Mouse (Mus musculus) forebrain, embryonic 11.5 days (tissue): ENCODE measurements around the gene Ap2b1. TPM values are rescaled to one million over a fixed set of nuclear protein-coding genes. Genes with fewer than 3 reads are reported as not detected.

Experiments
- ATAC-seq: fragments of 200-750 bp; cut with Nextera tagmentation; replicated peaks from 2 replicates; pipeline ENCODE4 v1.8.0; 2017; ENCODE audit warnings: moderate TSS enrichment; ENCODE audit not compliant: low FRiP score
- DNase-seq: peaks from one replicate; pipeline ENCODE4 v3.0.0-alpha.2; 2017; ENCODE audit warnings: low spot score
- H3K27ac ChIP-seq: fragments of 300-500 bp; sonication (generic); 2 replicates; pipeline ENCODE4 v1.5.1; 2014; ENCODE audit warnings: low read depth, low read length
- H3K27me3 ChIP-seq: fragments of 300-500 bp; sonication (generic); 2 replicates; pipeline ENCODE4 v1.6.1; 2014; ENCODE audit warnings: mild to moderate bottlenecking, low read length, mixed read lengths; ENCODE audit not compliant: control insufficient read depth, insufficient read depth
- H3K36me3 ChIP-seq: fragments of 300-500 bp; sonication (generic); 2 replicates; pipeline ENCODE4 v1.6.1; 2014; ENCODE audit warnings: mild to moderate bottlenecking, low read length, moderate library complexity, mixed read lengths; ENCODE audit not compliant: control insufficient read depth, insufficient read depth
- H3K4me1 ChIP-seq: fragments of 300-500 bp; sonication (generic); replicated peaks from 2 replicates; pipeline ENCODE4 v1.6.1; 2014; ENCODE audit warnings: low read length, mixed read lengths; ENCODE audit not compliant: control insufficient read depth, insufficient read depth
- H3K4me2 ChIP-seq: fragments of 300-500 bp; sonication (generic); 2 replicates; pipeline ENCODE4 v1.6.1; 2014; ENCODE audit warnings: low read depth, mild to moderate bottlenecking, low read length, moderate library complexity, mixed read lengths; ENCODE audit not compliant: severe bottlenecking
- H3K4me3 ChIP-seq: fragments of 300-500 bp; sonication (generic); 2 replicates; pipeline ENCODE4 v1.5.1; 2014; ENCODE audit warnings: low read depth, low read length
- H3K9ac ChIP-seq: fragments of 300-500 bp; sonication (generic); 2 replicates; pipeline ENCODE4 v1.6.1; 2014; ENCODE audit warnings: low read length
- H3K9me3 ChIP-seq: fragments of 300-500 bp; sonication (generic); 2 replicates; pipeline ENCODE4 v1.6.1; 2016; ENCODE audit warnings: low read length, mixed read lengths; ENCODE audit not compliant: control insufficient read depth
- WGBS: fragments of 180-500 bp; shearing (Covaris S2); extraction: QIAGEN DNeasy Blood & Tissue Kit; methylation state at CpG from one replicate; pipeline ENCODE4 v1.1.7; 2014; 5-methylcytosine and 5-hydroxymethylcytosine counted together
- polyA plus RNA-seq: library from polyadenylated mRNA; unstranded; fragments of >200 nt; fragmentation: Nextera tagmentation; extraction: Ambion mirVana; gene quantifications from 2 replicates; pipeline ENCODE4 v1.2.1, GENCODE M21; 2014

Gene Ap2b1
- polyA plus RNA-seq, 1 experiment from 2014 or later: 108 TPM

DNA sequence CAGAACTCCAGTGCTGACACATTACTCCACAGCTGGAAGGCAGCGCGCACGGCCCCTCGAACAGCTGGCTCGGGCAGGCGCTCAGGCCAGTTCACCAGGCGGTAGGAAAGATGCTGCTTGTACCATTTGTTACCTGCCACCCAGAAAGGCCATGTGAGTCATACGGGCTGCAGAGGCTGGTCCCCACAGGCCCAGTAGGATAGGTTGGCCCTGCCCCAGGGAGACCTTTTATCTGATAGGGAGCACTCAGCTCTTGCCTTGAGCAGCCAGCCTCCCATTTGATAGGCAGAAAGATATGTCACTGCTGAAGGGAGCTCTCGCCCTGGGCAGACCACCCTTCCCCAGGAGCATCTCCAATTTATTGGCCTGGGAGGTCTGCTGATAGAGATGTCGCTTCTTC is 148.8 kb downstream of the Ap2b1 start:
- Histone ChIP-seq H3K4me2 (no peak overlapping the region), H3K4me3 (no peak overlapping the region), H3K36me3 (no peaks in the 10 kb centered on the region), H3K9me3 (no peaks in the 10 kb centered on the region), H3K27me3 (peaks cover 29% of the 10 kb centered on the region), H3K9ac (no peak overlapping the region), H3K4me1 (peaks cover 2% of the 10 kb centered on the region; the same call in 1 of the 2 replicates), H3K27ac (no peak overlapping the region)
- ATAC-seq: no peak
- 84% methylated on average over 10 of the region's 10 CpGs for WGBS
- no peak for DNase-seq

DNA sequence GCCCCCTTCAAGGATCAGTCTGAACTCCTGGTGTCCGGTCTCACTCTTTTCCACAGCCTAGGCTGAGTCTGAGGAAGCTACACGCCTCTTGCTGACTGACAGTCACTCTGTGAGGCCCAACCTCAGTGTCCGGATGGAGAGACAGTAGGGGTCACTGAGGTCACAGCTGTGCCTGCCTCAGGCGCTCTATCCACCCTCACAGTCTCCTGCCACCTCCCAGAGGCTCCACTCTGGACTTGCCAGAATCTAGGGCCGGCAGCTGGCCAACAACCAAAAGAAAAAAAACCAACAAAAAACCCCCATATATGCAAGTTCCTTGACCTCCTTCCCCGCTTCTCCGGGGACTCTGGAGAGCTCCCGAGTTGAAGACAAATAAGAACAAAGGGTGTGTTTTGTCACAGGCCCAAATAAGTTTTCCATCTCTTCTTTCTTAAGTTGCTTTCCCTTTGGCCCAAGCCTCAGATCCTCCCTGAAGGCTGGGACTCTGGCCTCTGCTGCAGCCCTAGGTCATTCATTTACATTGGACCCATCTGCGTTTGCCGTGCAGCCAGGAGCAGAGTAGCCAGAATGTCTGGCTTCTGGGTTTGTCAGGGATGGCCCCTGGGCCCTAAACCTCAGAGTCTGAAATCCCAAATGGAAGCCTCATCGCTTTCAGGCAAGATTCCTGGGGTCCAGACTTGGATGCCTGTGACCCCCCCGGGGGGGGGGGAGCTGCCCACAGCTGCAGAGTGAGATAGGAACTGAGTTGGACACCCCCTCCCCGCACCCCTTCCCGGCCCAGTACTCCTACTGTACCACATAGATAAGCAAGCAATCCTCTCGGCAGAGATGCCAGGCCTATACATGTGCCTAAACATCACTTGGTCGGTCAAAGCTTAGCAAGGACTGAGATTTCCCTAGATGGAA is 149.4 kb downstream of the Ap2b1 start:
- Histone ChIP-seq H3K27me3 (peaks cover 23% of the 10 kb centered on the region), H3K36me3 (no peaks in the 10 kb centered on the region), H3K4me1 (peaks cover 2% of the 10 kb centered on the region; the same call in 1 of the 2 replicates), H3K27ac (no peak overlapping the region), H3K4me2 (no peak overlapping the region), H3K9ac (no peak overlapping the region), H3K9me3 (no peaks in the 10 kb centered on the region), H3K4me3 (no peak overlapping the region)
- DNase-seq (no peak), ATAC-seq (no peak)
- WGBS: 53% methylated on average over 16 of the region's 16 CpGs

DNA sequence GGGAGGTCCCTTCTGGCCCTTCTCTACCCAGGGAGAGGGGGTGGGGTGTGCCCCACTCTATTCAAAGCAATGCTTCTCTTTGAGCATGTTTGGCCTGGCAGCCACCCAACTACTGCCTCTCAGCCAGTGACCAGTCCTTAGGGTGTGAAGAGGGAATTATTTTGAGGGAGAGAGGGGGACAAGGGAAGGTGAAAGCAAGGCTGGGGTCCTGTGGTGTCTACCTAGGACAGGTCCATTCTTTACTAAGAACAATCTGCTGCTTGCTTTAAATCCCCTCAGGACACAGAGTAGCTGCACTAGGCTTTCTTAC is 150.1 kb downstream of the Ap2b1 start:
- H3K27me3 ChIP-seq: peaks cover 17% of the 10 kb centered on the region
- H3K4me3 ChIP-seq: no peak overlapping the region
- no peak for ATAC-seq
- no peak overlapping the region for H3K27ac ChIP-seq
- no peak overlapping the region for H3K4me2 ChIP-seq
- H3K36me3 ChIP-seq: no peaks in the 10 kb centered on the region
- H3K9me3 ChIP-seq: no peaks in the 10 kb centered on the region
- no peak overlapping the region for H3K9ac ChIP-seq
- no peak for DNase-seq
- H3K4me1 ChIP-seq: peaks cover 2% of the 10 kb centered on the region; the same call in 1 of the 2 replicates

DNA sequence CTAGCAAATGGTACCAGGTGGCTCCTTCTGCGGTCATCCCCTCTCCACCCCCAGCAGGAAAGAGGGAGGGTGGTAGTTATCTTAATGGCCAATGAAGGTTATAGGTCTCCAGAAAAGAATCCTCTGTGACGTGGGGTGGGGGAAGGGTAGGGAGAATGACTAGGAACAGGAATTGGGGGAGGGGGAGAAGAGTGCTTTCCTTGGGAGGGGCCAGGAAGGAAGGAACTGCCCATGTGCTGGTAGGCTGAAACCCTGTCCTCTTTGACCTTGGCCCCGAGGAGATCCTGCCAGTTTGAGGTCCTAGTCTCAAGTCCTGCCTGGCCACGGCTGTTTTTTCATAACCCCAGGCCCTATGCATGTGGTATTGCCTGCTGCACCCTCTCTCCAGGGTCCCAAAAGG is 150.5 kb downstream of the Ap2b1 start:
- Histone ChIP-seq H3K4me2 (no peak overlapping the region), H3K9me3 (no peaks in the 10 kb centered on the region), H3K9ac (no peak overlapping the region), H3K36me3 (no peaks in the 10 kb centered on the region), H3K27me3 (peaks cover 13% of the 10 kb centered on the region), H3K27ac (no peak overlapping the region), H3K4me3 (no peak overlapping the region), H3K4me1 (peaks cover 2% of the 10 kb centered on the region; the same call in 1 of the 2 replicates)
- 58% methylated on average over 4 of the region's 4 CpGs for WGBS
- ATAC-seq (no peak), DNase-seq (no peak)

DNA sequence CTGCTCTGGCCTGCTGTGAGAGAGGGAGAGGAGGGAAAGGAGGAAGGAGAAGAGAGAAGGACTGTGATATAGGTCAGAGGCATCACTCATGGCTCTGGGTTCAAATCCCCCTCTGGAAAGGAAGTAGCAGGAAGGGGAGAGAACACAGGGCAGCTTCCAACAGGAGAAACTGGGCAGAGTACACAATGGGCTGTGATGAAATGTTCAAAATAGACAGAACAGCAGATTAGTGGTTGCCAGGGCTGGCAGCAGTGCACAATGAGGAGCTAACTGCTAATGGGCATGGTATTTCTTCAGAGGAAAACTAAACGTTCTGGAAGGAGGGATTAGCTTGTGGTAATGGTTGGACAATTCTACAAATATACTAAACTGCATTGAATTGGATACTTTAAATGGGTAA is 151.7 kb downstream of the Ap2b1 start:
- DNase-seq (no peak), ATAC-seq (no peak)
- H3K9ac ChIP-seq: no peak overlapping the region
- no peaks in the 10 kb centered on the region for H3K36me3 ChIP-seq
- peaks cover under 1% of the 10 kb centered on the region; the same call in 1 of the 2 replicates for H3K27me3 ChIP-seq
- H3K4me2 ChIP-seq: no peak overlapping the region
- H3K4me3 ChIP-seq: no peak overlapping the region
- H3K4me1 ChIP-seq: 0 out of 2 replicates have a peak, but pooled peaks cover 2% of the 10 kb centered on the region
- 22% methylated on average over 1 of the region's 1 CpGs for WGBS
- H3K27ac ChIP-seq: no peak overlapping the region
- H3K9me3 ChIP-seq: no peaks in the 10 kb centered on the region

DNA sequence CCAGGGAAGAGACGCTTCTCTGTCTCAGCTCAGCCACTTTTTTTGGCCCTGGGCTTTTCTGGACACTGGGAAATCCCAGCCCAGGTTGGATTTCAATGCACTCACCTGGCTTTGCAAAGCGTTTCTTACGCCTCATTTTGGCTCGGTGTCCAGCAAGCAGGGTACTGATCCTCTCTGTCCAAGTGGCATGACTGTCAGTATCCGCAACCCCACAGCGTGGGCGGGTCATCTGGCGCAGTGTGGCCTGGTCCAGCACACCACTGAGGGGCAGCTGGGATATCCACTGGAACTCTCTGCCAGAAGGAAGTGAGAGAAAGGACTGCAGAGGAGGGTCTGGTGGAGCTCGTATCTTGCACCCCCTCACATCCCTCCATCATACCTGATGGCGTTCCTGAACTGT is 152.5 kb downstream of the Ap2b1 start:
- H3K4me2 ChIP-seq: no peak overlapping the region
- no peaks in the 10 kb centered on the region for H3K36me3 ChIP-seq
- WGBS: 83% methylated on average over 10 of the region's 10 CpGs
- H3K27me3 ChIP-seq: no peaks in the 10 kb centered on the region
- H3K4me1 ChIP-seq: 0 out of 2 replicates have a peak, but pooled peaks cover 2% of the 10 kb centered on the region
- H3K9me3 ChIP-seq: no peaks in the 10 kb centered on the region
- no peak for ATAC-seq
- H3K4me3 ChIP-seq: no peak overlapping the region
- H3K9ac ChIP-seq: no peak overlapping the region
- no peak for DNase-seq
- no peak overlapping the region for H3K27ac ChIP-seq

DNA sequence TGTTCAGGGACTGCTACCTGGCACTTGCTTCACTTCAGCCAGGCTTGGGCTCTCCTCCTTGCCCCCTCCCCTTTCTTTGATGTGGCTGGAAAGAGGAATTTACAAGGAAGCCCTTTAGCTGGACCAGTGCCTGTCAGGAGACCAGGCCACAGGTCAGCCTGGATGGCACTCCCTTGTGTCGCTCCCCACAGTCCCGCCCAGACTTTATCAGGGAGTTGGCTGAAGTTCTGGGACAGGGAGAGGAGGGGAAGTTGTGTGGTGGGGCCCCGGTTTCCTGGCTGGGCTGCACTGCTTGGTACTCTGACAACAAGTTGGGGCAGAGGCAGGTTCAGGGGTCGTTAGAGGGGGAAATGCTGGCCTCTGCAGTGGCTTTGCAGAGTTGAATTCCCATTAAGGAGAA is 155.7 kb downstream of the Ap2b1 start:
- no peaks in the 10 kb centered on the region for H3K36me3 ChIP-seq
- H3K4me1 ChIP-seq: no peaks in the 10 kb centered on the region
- ATAC-seq (no peak), DNase-seq (no peak)
- no peaks in the 10 kb centered on the region for H3K9me3 ChIP-seq
- H3K27me3 ChIP-seq: no peaks in the 10 kb centered on the region
- no peak overlapping the region for H3K4me2 ChIP-seq
- no peak overlapping the region for H3K9ac ChIP-seq
- WGBS: 39% methylated on average over 4 of the region's 4 CpGs
- no peak overlapping the region for H3K4me3 ChIP-seq
- H3K27ac ChIP-seq: no peak overlapping the region
